Mouse (Mus musculus): Measurements from ENCODE around the gene Chtop.

The Chtop gene

DNA sequence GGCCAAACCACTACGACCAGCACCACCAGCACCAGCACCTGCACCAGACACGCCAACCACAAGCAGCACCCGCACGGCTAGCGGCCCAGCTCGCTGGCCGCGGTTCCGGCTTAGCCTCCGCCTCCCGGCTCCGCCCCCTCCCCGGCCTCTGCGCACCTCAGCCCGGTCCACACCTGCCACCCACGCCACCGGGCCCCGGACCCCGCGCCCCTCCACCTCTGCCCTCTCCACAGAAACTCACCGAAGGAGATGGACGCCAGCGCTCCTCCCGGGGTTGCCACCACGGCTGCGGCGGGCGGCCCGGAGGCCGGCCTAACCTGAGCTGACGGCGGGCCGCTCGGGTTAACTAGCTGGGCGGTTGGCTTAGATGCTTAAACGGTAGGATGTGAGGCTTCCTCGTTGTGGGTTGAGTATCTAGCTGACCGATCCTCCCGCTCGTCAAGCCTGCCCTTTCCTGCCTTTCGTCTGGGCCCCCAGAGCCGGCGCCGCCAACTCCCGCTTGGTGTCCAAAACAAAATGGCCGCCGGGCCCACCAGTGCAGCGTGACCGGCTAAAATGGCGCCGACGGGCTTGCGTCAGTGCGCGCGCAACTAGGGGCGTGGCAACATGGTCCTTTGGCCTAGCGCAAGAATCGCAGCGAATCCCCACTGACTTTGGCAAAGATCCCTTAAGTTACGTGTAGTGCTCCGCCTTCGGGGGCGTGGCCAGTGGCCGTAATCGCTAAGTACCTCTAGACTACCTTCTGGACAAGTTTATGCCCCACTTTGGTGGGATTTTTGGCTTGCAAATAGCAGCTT is at the start of gene Chtop:
TSS of gene Chtop (minus strand) at position 549 of the 797 bp plus-strand sequence.
- peak; percentile 99 for DNase-seq (ENCODE audit: low read depth, low spot score)

- no peak for DNase-seq (ENCODE audit: low read depth, low spot score)
Measured at GRCm38 (mm10) chr3:90555954-90556353, 46.7 kb upstream of the Chtop start.

DNA sequence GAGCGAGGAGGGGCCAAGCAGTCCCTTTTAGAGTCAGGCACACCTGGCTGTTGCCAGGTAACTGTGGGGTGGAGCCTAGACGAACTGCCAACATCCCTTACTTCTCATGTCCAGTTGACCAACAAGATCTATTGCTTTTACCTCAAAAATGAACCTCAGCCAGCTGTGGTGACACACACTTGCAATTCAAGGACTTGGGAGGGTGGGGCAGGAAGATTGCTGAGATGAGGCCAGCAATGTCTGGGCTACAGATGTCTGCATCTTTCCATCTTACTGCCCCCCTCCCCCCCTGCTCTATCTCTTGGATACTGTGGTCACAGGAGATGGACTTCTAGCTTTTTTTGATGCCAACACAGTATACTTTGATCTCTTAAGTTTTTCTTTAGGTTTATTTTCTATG is 42.9 kb upstream of the Chtop start:
- no peak for DNase-seq (ENCODE audit: low read depth, low spot score)

DNA sequence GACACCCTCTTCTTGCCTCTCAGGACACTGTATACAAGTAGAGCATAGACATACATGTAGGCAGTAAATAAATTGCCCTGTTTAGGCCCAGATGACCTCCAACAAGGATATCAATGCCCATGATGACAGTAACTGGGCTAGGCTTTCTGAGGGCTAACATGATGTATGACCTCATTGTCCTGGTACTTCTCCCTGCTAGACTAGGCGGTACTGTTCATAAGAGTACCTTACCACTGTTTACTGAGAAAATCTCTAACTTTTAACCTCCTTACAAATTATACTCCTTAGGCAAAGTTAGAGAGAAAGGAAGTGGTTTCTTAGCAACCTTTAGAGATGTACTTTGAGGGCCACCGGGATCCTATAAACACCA is 41.1 kb upstream of the Chtop start:
- no peak for DNase-seq (ENCODE audit: low read depth, low spot score)

DNA sequence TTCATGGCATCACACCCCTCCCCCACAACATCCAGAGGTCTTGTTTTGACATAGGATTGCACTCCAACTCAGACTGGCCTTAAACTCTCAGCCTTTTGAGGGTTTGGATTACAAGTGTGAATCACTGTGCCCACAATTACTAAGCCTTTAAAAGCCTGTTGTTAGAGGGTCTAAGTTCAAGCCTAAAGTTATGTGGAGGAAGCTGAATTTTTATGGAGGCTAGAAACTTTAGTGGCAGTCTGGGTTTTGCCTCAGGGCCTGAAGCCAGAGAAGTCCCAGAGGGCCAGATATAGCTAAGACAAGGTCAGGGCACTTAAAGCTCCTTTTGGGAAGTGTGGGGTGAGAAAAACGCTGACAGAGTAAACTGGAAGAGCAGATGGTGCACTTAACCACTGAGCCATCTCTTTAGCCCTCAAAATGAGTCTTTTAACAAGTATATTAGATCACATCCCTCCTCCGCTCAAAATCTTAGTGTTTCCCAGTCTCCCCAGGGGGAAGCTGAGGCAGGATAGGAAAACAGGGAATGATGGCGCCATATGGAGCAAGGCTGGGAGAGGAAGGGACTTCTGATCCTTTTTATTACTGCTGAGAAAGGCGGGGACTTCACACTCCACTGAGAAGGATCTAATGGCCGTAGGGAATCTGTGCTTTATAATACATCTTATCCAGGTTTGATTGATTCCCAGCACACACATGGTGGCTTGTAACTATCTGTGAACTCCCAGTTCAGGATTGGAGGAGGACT is 40.5 kb upstream of the Chtop start:
- no peak for DNase-seq (ENCODE audit: low read depth, low spot score)

DNA sequence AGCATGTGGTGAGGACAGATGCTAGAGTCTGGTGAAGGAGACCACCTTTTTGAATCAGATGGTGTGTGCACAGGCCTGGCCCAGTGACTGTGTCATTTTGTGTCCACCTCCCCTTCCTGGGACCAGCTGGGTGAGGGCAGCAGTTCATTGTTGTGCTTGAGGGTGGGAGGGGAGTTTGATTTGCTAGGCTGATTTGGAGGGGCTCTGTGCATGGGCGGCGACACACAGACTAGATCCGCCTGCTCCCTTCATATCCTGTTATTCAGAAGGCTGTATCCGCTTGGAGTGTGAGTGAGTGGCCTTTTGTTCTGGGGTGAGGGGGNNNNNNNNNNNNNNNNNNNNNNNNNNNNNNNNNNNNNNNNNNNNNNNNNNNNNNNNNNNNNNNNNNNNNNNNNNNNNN is 31.6 kb upstream of the Chtop start:
- no peak for DNase-seq (ENCODE audit: low read depth, low spot score)

DNA sequence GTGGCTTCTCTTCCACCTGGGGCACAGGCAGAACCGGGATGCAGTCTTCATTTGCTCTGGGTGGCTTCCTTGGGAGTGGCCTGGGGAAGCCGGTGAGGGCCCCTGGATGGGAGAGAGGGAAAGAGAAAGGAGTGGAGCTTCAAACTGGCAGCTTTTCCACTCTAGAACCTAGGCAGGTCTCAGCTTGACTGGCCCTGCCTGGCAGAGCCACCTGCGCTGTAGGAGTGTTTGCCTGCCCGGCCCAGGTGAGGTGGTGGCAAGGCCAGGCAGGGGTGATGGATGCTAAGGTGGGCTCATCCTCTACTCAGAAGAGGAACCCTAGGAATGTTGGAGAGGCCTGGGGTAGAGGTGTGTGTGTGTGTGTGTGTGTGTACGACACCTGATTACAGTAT is 28.6 kb upstream of the Chtop start:
- DNase-seq (ENCODE audit: low read depth, low spot score): no peak

- no peak for DNase-seq (ENCODE audit: low read depth, low spot score)
Measured at GRCm38 (mm10) chr3:90537141-90537904, 28.0 kb upstream of the Chtop start, which contains the start of gene S100a16. S100a16 (plus strand) TSS chr3:90537254.

DNA sequence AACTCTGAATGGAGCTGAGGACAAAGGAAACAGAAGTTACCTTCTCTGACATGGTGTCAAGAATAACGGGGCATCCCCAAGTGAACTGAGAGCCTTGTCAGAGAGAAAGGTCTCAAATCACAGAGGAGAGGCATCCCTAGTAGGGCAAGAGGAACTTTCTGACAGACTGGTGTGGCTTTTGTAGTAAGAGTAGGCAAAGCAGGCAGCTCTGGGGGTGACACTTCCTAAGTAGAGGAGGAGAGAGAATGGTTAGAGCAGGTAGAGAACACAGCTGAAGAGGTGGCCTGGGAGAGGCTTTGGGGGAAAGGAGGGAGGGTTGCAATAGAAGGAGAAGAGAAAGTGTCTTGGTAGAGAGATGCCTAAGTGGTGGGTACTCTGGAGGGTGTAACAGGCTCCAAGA is 26.1 kb upstream of the Chtop start:
- no peak for DNase-seq (ENCODE audit: low read depth, low spot score)

DNA sequence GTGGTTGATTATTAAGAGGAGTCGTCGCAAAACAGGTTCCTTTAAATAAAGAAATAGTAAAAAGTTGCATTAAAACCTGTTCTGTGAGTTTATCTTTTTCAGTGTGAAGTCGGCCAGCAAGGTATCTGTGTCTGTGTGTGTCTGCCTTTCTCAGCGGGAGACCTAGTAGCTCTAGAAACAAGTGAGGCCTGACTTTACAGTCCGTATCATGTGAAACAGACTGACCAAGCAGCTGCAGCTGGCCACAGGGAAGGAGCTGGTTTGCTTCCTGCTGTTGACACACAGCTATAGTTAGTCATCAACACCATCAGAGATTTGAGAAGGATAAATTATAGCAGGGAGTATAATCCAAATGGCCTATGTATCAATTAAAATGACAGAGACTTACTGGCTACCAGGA is 22.4 kb upstream of the Chtop start:
- no peak for DNase-seq (ENCODE audit: low read depth, low spot score)

- DNase-seq (ENCODE audit: low read depth, low spot score): no peak
Measured at GRCm38 (mm10) chr3:90527291-90527873, 18.1 kb upstream of the Chtop start.

DNA sequence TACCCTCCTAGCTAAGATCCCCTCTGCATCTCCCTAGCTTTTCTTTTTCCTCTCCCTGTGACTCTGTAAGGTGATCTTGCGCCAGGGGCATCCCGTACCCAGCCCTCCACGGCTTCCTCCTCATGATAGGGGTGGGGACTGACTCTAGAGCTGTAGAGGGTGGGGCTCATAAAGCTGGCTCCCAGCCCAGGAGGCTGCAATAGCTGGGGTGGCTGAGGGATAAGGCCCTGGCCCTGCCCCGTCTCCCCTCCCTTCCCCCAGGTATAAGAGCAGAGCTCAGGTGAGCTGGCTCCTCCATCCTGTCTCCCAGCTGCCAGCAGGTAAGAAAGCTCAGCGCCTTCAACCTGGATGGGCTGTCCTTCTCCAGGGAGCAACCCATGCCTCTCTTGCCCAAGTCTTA is 17.3 kb upstream of the Chtop start, which contains the start of gene S100a14:
TSS of gene S100a14 (plus strand) at position 277 of the 400 bp plus-strand sequence.
- no peak for DNase-seq (ENCODE audit: low read depth, low spot score)

- no peak for DNase-seq (ENCODE audit: low read depth, low spot score)
Measured at GRCm38 (mm10) chr3:90526076-90526475, 16.8 kb upstream of the Chtop start.

- peak; percentile 33 for DNase-seq (ENCODE audit: low read depth, low spot score)
Measured at GRCm38 (mm10) chr3:90525421-90525820, 16.1 kb upstream of the Chtop start.

DNA sequence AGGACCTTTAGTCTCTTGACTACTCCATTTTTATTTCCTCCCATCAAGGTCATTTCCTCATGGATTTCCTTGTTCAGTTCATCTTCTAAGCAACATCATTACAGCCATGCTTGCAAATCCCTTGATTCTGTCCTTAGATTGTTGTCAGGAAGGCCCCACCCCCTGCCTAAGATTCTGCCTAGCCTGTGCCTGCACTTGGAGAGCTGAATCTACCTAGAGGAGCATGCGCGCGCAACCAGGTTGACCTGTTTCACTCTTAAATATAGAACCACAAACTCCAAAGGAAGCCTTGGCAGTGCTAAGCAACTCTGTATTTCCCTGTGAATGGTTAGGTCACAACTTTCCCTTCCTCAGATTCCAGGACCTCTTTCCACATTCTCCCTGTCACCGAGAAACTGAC is 8.4 kb upstream of the Chtop start:
- no peak for DNase-seq (ENCODE audit: low read depth, low spot score)

DNA sequence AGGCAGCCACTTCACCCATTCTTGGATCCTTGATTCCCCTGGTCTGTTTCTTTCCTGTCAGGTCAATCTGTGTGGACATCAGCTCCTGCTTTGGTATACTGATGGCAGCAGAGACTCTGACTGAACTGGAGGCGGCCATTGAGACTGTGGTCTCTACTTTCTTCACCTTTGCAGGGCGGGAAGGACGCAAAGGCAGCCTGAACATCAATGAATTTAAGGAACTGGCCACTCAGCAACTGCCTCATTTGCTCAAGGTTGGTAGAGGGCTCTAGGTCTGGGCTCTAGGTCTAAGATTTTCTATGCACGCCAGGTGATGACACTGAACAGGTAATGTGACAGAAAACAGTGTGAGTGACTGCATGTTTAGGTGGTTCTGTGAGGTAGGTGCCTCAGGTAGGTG is 6.5 kb upstream of the Chtop start:
- no peak for DNase-seq (ENCODE audit: low read depth, low spot score)

DNA sequence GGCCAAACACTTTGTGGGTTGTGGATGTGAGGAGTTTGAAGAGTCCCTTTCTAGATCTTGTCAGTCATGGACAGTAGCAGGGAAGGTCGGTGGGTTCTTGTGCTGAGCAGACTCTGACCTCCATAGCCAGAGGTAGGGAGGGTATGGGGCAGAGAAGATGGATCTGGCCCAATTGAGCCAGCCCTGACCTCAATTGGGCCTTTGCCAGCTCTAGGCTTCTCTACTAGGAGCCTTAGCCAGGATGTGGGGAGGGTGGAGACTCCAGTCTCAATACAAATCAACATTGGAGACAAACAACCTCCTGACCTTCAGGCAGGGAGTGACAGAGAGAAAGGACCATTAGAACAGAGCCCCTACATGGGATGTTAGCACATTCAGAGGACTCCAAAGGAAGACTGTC is 5.9 kb upstream of the Chtop start:
- no peak for DNase-seq (ENCODE audit: low read depth, low spot score)

- no peak for DNase-seq (ENCODE audit: low read depth, low spot score)
Measured at GRCm38 (mm10) chr3:90514691-90515090, 5.4 kb upstream of the Chtop start.

DNA sequence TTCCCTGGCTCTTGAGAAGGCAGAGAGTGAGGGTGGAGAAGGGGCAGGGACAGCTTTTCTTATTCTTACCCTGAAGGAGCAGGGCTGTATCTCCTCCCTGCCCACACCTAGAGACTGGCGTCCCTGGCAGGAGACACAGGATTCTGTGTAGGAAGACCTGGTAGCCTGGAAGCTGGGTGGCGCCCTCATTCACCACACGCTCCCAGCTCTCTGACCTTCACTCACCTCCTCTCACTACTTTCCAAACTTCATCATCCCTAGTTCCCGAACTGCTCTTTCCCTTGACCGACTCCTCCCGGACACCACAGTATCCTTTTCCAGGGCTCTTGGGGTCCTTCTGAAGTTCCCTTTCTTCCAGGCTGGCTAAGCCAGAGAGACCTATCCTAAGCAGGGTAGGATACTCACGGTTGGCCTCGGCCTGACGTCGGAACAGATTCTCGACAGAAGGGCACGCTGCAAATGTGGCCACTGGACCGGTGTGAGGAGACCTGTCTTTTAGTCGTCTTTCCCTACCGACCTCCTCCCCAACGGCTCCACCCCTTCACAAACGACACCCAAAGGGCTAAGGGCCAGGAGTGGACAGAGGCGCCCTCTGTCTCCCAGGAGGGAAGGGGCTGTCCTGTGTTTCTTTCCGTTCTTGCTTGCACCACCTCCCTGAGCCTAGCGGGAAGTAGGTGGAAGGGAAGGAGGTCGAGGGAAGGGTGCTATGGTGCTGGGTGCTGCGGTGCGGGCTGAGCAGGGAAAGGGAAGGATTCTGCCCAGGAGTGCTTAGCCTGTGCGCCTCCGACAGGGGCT is 4.7 kb upstream of the Chtop start, which contains the start of the genes S100a1 and S100a13:
TSS of gene S100a1 (minus strand) at position 597 of the 795 bp plus-strand sequence.
TSS of gene S100a13 (plus strand) at position 640 of the 795 bp plus-strand sequence.
- no peak for DNase-seq (ENCODE audit: low read depth, low spot score)

DNA sequence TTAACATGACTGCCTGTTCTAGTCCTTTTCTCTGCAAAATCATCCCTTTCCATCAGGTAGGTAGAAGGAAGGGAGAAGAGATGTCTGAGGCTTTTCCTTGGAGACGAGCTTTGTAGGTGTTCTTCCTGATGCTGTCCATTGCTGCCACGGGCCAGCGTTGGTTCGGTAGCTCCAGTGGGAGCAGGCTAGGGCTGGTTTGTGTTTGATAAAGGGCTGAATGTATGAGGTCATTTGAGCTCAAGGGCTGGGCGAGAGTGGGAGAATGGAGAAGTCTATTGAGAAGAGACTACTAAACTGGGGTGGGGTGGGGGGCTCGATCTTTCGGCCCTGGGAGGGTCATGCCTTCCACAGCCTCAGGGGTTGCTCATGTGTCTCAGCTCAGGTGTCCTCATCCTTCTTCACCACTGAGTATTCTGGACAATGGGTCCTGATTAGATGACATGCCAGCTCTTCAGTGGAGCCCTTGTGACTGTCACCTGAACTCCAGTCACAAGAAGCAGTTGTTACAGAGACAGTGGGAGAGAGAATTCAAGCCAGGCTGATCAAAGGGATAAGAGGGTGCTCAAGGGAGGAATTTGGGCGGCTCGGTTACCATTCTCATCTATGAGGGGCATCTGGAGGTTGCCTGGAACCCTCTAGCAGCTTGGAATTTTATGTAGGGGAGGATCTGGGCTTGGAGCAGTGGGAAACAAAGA is 3.8 kb upstream of the Chtop start:
- DNase-seq (ENCODE audit: low read depth, low spot score): no peak
